Mouse (Mus musculus) CH12.LX (cell line): ENCODE results near the gene Asb11. TPM values are rescaled to one million over a fixed set of nuclear protein-coding genes. Genes with fewer than 3 reads are reported as not detected.
A peak's percentile ranks its signal among the peaks of the same experiment; 100 is the strongest.

ENCODE experiments used
- DNase-seq: peaks from one replicate; pipeline ENCODE4 v3.0.0-alpha.2; 2013; ENCODE audit errors: extremely low read depth
- H3K27ac ChIP-seq: 2 replicates; pipeline ENCODE4 v1.5.1; 2012; ENCODE audit warnings: low read depth, mild to moderate bottlenecking, control low read depth, moderate library complexity; ENCODE audit not compliant: insufficient read depth
- H3K27me3 ChIP-seq: replicated peaks from 2 replicates; pipeline ENCODE3; 2012; ENCODE audit warnings: inconsistent platforms
- H3K36me3 ChIP-seq, 2 experiments: replicated peaks in 1 of 2; 2 replicates each; pipeline versions ENCODE3 to v1.6.1; 2012; ENCODE audit warnings: inconsistent platforms in 1 of 2, low read length in 1 of 2, mild to moderate bottlenecking in 1 of 2, mixed read lengths in 1 of 2, moderate library complexity in 1 of 2; ENCODE audit not compliant: control insufficient read depth in 1 of 2, insufficient read depth in 1 of 2
- H3K4me1 ChIP-seq, 2 experiments: 2 replicates each; pipeline ENCODE4 v1.6.1; 2012; ENCODE audit warnings: inconsistent platforms in 1 of 2, moderate library complexity in 1 of 2; ENCODE audit not compliant: insufficient read depth in 2 of 2, control insufficient read depth in 1 of 2
- H3K4me2 ChIP-seq: 2 replicates; pipeline ENCODE4 v1.6.1; 2012; ENCODE audit warnings: low read depth, mild to moderate bottlenecking, control low read depth; ENCODE audit not compliant: poor library complexity, insufficient read depth, severe bottlenecking
- H3K4me3 ChIP-seq, 3 experiments: fragments of 150-350 bp in 1 of 3; sonication (generic) in 1 of 3; replicated peaks in 1 of 3; 2 replicates each; pipeline versions ENCODE3 to v1.5.1; 2011 to 2012; ENCODE audit warnings: low read depth in 2 of 3, low read length in 2 of 3, mild to moderate bottlenecking in 2 of 3, moderate library complexity in 2 of 3, control low read depth in 1 of 3, improper control_type of control experiment in 1 of 3, inconsistent platforms in 1 of 3, mixed read lengths in 1 of 3; ENCODE audit not compliant: poor library complexity in 1 of 3
- H3K79me2 ChIP-seq: replicated peaks from 2 replicates; pipeline ENCODE4 v1.6.1; 2012; ENCODE audit warnings: mild to moderate bottlenecking, moderate library complexity; ENCODE audit not compliant: control insufficient read depth, poor library complexity, insufficient read depth, severe bottlenecking; ENCODE audit errors: extremely low read depth
- H3K9ac ChIP-seq: 2 replicates; pipeline ENCODE4 v1.6.1; 2012; ENCODE audit warnings: low read depth, mild to moderate bottlenecking, control low read depth, moderate library complexity; ENCODE audit not compliant: insufficient read depth
- H3K9me3 ChIP-seq: replicated peaks from 2 replicates; pipeline ENCODE3; 2012; ENCODE audit warnings: low read length, inconsistent platforms, mixed read lengths
- BHLHE40 ChIP-seq: IDR thresholded peaks from 2 replicates; pipeline ENCODE4 v1.6.1; 2011; ENCODE audit warnings: mild to moderate bottlenecking, low read depth, low read length, improper control_type of control experiment
- CHD1 ChIP-seq: IDR thresholded peaks from 2 replicates; pipeline ENCODE4 v1.6.1; 2012; ENCODE audit warnings: low read depth, low read length, improper control_type of control experiment, inconsistent platforms
- CHD2 ChIP-seq: IDR thresholded peaks from 2 replicates; pipeline ENCODE4 v1.6.1; 2011; ENCODE audit warnings: low read length, improper control_type of control experiment
- CTCF ChIP-seq, 2 experiments: IDR thresholded peaks in 1 of 2; conservative IDR thresholded peaks in 1 of 2; 2 replicates each; pipeline ENCODE4 v1.5.1; 2011 to 2012; ENCODE audit warnings: low read depth in 2 of 2, low read length in 2 of 2, improper control_type of control experiment in 1 of 2, inconsistent platforms in 1 of 2, mild to moderate bottlenecking in 1 of 2, moderate library complexity in 1 of 2
- ELF1 ChIP-seq: IDR thresholded peaks from 2 replicates; pipeline ENCODE4 v1.6.1; 2014; ENCODE audit warnings: low read depth, mild to moderate bottlenecking, inconsistent platforms, low read length, improper control_type of control experiment
- EP300 ChIP-seq: IDR thresholded peaks from 2 replicates; pipeline ENCODE4 v1.6.1; 2011; ENCODE audit warnings: low read length, improper control_type of control experiment
- ETS1 ChIP-seq: conservative IDR thresholded peaks from 2 replicates; pipeline ENCODE4 v1.6.1; 2012; ENCODE audit warnings: low read depth, mild to moderate bottlenecking, inconsistent platforms, low read length, improper control_type of control experiment, moderate library complexity
- GABPA ChIP-seq: IDR thresholded peaks from 2 replicates; pipeline ENCODE4 v1.6.1; 2012; ENCODE audit warnings: low read depth, low read length, improper control_type of control experiment, inconsistent platforms; ENCODE audit not compliant: insufficient replicate concordance
- HCFC1 ChIP-seq: IDR thresholded peaks from 2 replicates; pipeline ENCODE4 v1.6.1; 2012; ENCODE audit warnings: low read depth, mild to moderate bottlenecking, inconsistent platforms, low read length, improper control_type of control experiment
- IRF4 ChIP-seq: IDR thresholded peaks from 2 replicates; pipeline ENCODE4 v1.6.1; 2014; ENCODE audit warnings: low read depth, mild to moderate bottlenecking, inconsistent platforms, low read length, improper control_type of control experiment
- JUND ChIP-seq: conservative IDR thresholded peaks from 2 replicates; pipeline ENCODE4 v1.6.1; 2011; ENCODE audit warnings: low read depth, low read length, improper control_type of control experiment
- KAT2A ChIP-seq: IDR thresholded peaks from 2 replicates; pipeline ENCODE4 v1.6.1; 2012; ENCODE audit warnings: low read length, improper control_type of control experiment, inconsistent platforms; ENCODE audit not compliant: insufficient replicate concordance
- MAFK ChIP-seq: IDR thresholded peaks from 2 replicates; pipeline ENCODE4 v1.6.1; 2011; ENCODE audit warnings: low read length, improper control_type of control experiment; ENCODE audit not compliant: insufficient replicate concordance
- MAX ChIP-seq: IDR thresholded peaks from 2 replicates; pipeline ENCODE4 v1.6.1; 2011; ENCODE audit warnings: low read length, improper control_type of control experiment
- MAZ ChIP-seq: IDR thresholded peaks from 2 replicates; pipeline ENCODE4 v1.6.1; 2012; ENCODE audit warnings: low read depth, mild to moderate bottlenecking, inconsistent platforms, low read length, improper control_type of control experiment, moderate library complexity
- MEF2A ChIP-seq: IDR thresholded peaks from 2 replicates; pipeline ENCODE4 v1.6.1; 2014; ENCODE audit warnings: low read depth, mild to moderate bottlenecking, inconsistent platforms, low read length, improper control_type of control experiment, borderline replicate concordance
- MYC ChIP-seq: IDR thresholded peaks from 2 replicates; pipeline ENCODE4 v1.6.1; 2011; ENCODE audit warnings: low read depth, mild to moderate bottlenecking, improper control_type of control experiment, low read length
- NELFE ChIP-seq: IDR thresholded peaks from 2 replicates; pipeline ENCODE4 v1.6.1; 2011; ENCODE audit warnings: low read depth, low read length, improper control_type of control experiment
- NRF1 ChIP-seq: IDR thresholded peaks from 2 replicates; pipeline ENCODE4 v1.6.1; 2014; ENCODE audit warnings: low read depth, mild to moderate bottlenecking, inconsistent platforms, low read length, improper control_type of control experiment, moderate library complexity
- PAX5 ChIP-seq: IDR thresholded peaks from 2 replicates; pipeline ENCODE4 v1.6.1; 2012; ENCODE audit warnings: low read length, inconsistent platforms, mixed read lengths
- POLR2A ChIP-seq: IDR thresholded peaks from 2 replicates; pipeline ENCODE4 v1.6.1; 2011; ENCODE audit warnings: low read depth, mild to moderate bottlenecking, improper control_type of control experiment, low read length
- POLR2AphosphoS2 ChIP-seq: IDR thresholded peaks from 2 replicates; pipeline ENCODE4 v1.6.1; 2011; ENCODE audit warnings: low read depth, low read length, improper control_type of control experiment
- RAD21 ChIP-seq: IDR thresholded peaks from 2 replicates; pipeline ENCODE4 v1.6.1; 2011; ENCODE audit warnings: low read depth, mild to moderate bottlenecking, low read length, improper control_type of control experiment, moderate library complexity
- RCOR1 ChIP-seq: conservative IDR thresholded peaks from 2 replicates; pipeline ENCODE4 v1.6.1; 2012; ENCODE audit warnings: low read depth, mild to moderate bottlenecking, inconsistent platforms, low read length, improper control_type of control experiment
- SIN3A ChIP-seq: IDR thresholded peaks from 2 replicates; pipeline ENCODE4 v1.6.1; 2012; ENCODE audit warnings: low read length, improper control_type of control experiment, inconsistent platforms
- TBP ChIP-seq: conservative IDR thresholded peaks from 2 replicates; pipeline ENCODE4 v1.6.1; 2011; ENCODE audit warnings: low read depth, low read length, improper control_type of control experiment
- USF1 ChIP-seq: IDR thresholded peaks from 2 replicates; pipeline ENCODE4 v1.6.1; 2014; ENCODE audit warnings: low read depth, mild to moderate bottlenecking, inconsistent platforms, low read length, improper control_type of control experiment
- USF2 ChIP-seq: conservative IDR thresholded peaks from 2 replicates; pipeline ENCODE4 v1.6.1; 2011; ENCODE audit warnings: low read depth, low read length, improper control_type of control experiment
- ZC3H11A ChIP-seq: IDR thresholded peaks from 2 replicates; pipeline ENCODE4 v1.6.1; 2012; ENCODE audit warnings: low read depth, mild to moderate bottlenecking, inconsistent platforms, low read length, improper control_type of control experiment
- ZKSCAN1 ChIP-seq: IDR thresholded peaks from 2 replicates; pipeline ENCODE4 v1.6.1; 2012; ENCODE audit warnings: low read depth, inconsistent platforms, low read length, improper control_type of control experiment, borderline replicate concordance
- ZMIZ1 ChIP-seq: IDR thresholded peaks from 2 replicates; pipeline ENCODE4 v1.6.1; 2012; ENCODE audit warnings: low read depth, mild to moderate bottlenecking, inconsistent platforms, low read length, improper control_type of control experiment
- ZNF384 ChIP-seq: IDR thresholded peaks from 2 replicates; pipeline ENCODE4 v1.6.1; 2012; ENCODE audit warnings: low read depth, low read length, improper control_type of control experiment, inconsistent platforms
- dilution Hi-C: fragments of 300-500 bp; cut with MboI; formaldehyde crosslinking; loops from 2 replicates; pipeline ENCODE4 v1.14.3; 2020; ENCODE audit warnings: low sequenced_read_pairs; ENCODE audit not compliant: extremely low pct_unique_long_range_greater_than_20kb, extremely low pct_ligation_motif_present
- in situ Hi-C: fragments of 300-500 bp; cut with MboI; formaldehyde crosslinking; loops from 3 replicates; pipeline ENCODE4 v1.14.3; 2019; ENCODE audit warnings: low sequenced_read_pairs, low pct_ligation_motif_present, low pct_unique_long_range_greater_than_20kb, mixed read lengths
- polyA plus RNA-seq: library from polyadenylated mRNA; unstranded; fragments of >175 nt; gene quantifications from 2 replicates; pipeline ENCODE4 v1.2.1, GENCODE M21; 2012; ENCODE audit warnings: low read depth; ENCODE audit not compliant: insufficient read length
- total RNA-seq, 2 experiments: library from RNA; depleted of rRNA; stranded (reverse); fragments of 300-350 nt in 1 of 2; fragments of >200 nt in 1 of 2; gene quantifications; 2 replicates each; pipeline ENCODE4 v1.2.3; 2012 to 2014

The Asb11 gene
- total and polyA plus RNA-seq, 3 experiments: not detected

DNA sequence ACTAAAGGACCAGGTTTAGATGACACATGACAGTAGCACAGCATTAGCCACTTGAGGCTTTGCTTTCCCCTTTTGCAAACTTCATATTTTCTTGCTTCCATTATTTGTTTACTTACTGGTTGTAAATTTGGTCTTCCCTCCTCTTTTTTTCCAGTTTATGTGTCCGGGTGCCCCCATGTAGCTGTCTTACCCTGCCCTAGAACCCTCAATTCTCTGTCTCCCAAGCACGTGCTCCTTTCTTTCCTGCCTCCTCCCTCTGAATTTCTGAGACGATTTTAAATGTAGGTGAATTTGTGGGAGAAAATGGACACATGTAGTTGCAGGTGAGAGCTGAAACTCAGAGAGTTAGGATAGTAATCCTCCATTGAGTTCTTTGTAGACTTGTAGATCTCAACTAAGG, 16.3 kb upstream of the Asb11 start:
- in situ Hi-C loops: no loop called here
- H3K9me3 ChIP-seq: no peaks in the 10 kb centered on the region
- dilution Hi-C loops: no loop called here
- H3K4me3 ChIP-seq: peak overlapping the region; percentile 68 to 77 (median 77)
- DNase-seq: no peak
- H3K4me2 ChIP-seq: peak overlapping the region; percentile 62; the same call in 1 of the 2 replicates
- peaks cover 0 to 15% of the 10 kb centered on the region in 2 experiments; a peak in 1 of 4 replicates for H3K4me1 ChIP-seq
- H3K27me3 ChIP-seq: no peaks in the 10 kb centered on the region
- H3K9ac ChIP-seq: peak overlapping the region; percentile 92
- peaks cover 10% of the 10 kb centered on the region; the same call in 1 of the 2 replicates for H3K79me2 ChIP-seq
- TF ChIP-seq USF2 (no peak), EP300 (no peak), KAT2A (no peak), HCFC1 (no peak), NRF1 (no peak), ELF1 (no peak), GABPA (no peak), JUND (no peak), CTCF (conservative IDR thresholded peaks at IDR 0.05 in 1 of 2, IDR thresholded peaks at IDR 0.05 in 1 of 2; ENCODE audit: low read depth in 2 of 2, low read length in 2 of 2) (no peak), ZKSCAN1 (no peak), MYC (no peak), MEF2A (no peak), SIN3A (no peak), ETS1 (no peak), MAFK (no peak), MAX (no peak), POLR2A (no peak), ZNF384 (no peak)
- peaks cover 7 to 19% of the 10 kb centered on the region in 2 experiments for H3K36me3 ChIP-seq
- no peak overlapping the region for H3K27ac ChIP-seq

- no peak for DNase-seq
- Histone ChIP-seq H3K9ac (no peak overlapping the region), H3K4me3 (no peak overlapping the region), H3K36me3 (peaks cover 7 to 45% of the 10 kb centered on the region in 2 experiments), H3K4me2 (no peak overlapping the region), H3K27me3 (no peaks in the 10 kb centered on the region), H3K9me3 (no peaks in the 10 kb centered on the region), H3K79me2 (peaks cover 9% of the 10 kb centered on the region; the same call in 1 of the 2 replicates), H3K4me1 (peaks cover 0 to 9% of the 10 kb centered on the region in 2 experiments; a peak in 1 of 4 replicates), H3K27ac (no peak overlapping the region)
- in situ Hi-C loops: no loop called here
- TF ChIP-seq MAX (no peak), PAX5 (no peak), NELFE (no peak), CHD2 (no peak), ZC3H11A (no peak), MYC (no peak), CHD1 (no peak), BHLHE40 (no peak), TBP (no peak), USF2 (no peak), IRF4 (no peak), GABPA (no peak), USF1 (no peak), POLR2AphosphoS2 (no peak), MAZ (no peak), RAD21 (no peak), ELF1 (no peak), JUND (no peak), RCOR1 (no peak), ZMIZ1 (no peak)
- dilution Hi-C loops: no loop called here
Measured at GRCm38 (mm10) chrX:164424821-164425220, 12.0 kb upstream of the Asb11 start.
